Mouse (Mus musculus) heart, embryonic 11.5 days (tissue): ENCODE measurements around the gene Prmt2. TPM values are rescaled to one million over a fixed set of nuclear protein-coding genes. Genes with fewer than 3 reads are reported as not detected.

ENCODE experiments used
- ATAC-seq: fragments of 200-750 bp; cut with Nextera tagmentation; replicated peaks from 2 replicates; pipeline ENCODE4 v1.8.0; 2017; ENCODE audit warnings: moderate library complexity; ENCODE audit not compliant: insufficient number of reproducible peaks, low FRiP score, low TSS enrichment
- H3K27ac ChIP-seq: fragments of 300-500 bp; sonication (generic); 2 replicates; pipeline ENCODE4 v1.5.1; 2014; ENCODE audit warnings: mild to moderate bottlenecking, low read depth, low read length
- H3K27me3 ChIP-seq: fragments of 300-500 bp; sonication (generic); 2 replicates; pipeline ENCODE4 v1.6.1; 2014; ENCODE audit warnings: mild to moderate bottlenecking, low read length, mixed read lengths; ENCODE audit not compliant: control insufficient read depth, insufficient read depth
- H3K36me3 ChIP-seq: fragments of 300-500 bp; sonication (generic); 2 replicates; pipeline ENCODE4 v1.6.1; 2014; ENCODE audit warnings: mild to moderate bottlenecking, low read length, moderate library complexity, mixed read lengths; ENCODE audit not compliant: control insufficient read depth, insufficient read depth
- H3K4me1 ChIP-seq: fragments of 300-500 bp; sonication (generic); 2 replicates; pipeline ENCODE4 v1.6.1; 2014; ENCODE audit warnings: low read length; ENCODE audit not compliant: control insufficient read depth, insufficient read depth
- H3K4me2 ChIP-seq: fragments of 300-500 bp; sonication (generic); 2 replicates; pipeline ENCODE4 v1.6.1; 2014; ENCODE audit warnings: mild to moderate bottlenecking, moderate library complexity
- H3K4me3 ChIP-seq: fragments of 300-500 bp; sonication (generic); 2 replicates; pipeline ENCODE4 v1.5.1; 2014; ENCODE audit warnings: low read depth, low read length
- H3K9ac ChIP-seq: fragments of 300-500 bp; sonication (generic); 2 replicates; pipeline ENCODE4 v1.6.1; 2014; ENCODE audit warnings: mild to moderate bottlenecking, low read depth, low read length, moderate library complexity
- H3K9me3 ChIP-seq: fragments of 300-500 bp; sonication (generic); replicated peaks from 2 replicates; pipeline ENCODE4 v1.6.1; 2016; ENCODE audit warnings: low read length; ENCODE audit not compliant: control insufficient read depth
- WGBS: fragments of 180-500 bp; shearing (Covaris S2); extraction: QIAGEN DNeasy Blood & Tissue Kit; methylation state at CpG from one replicate; pipeline ENCODE4 v1.1.7; 2014; ENCODE audit not compliant: insufficient replicate concordance; 5-methylcytosine and 5-hydroxymethylcytosine counted together
- polyA plus RNA-seq: library from polyadenylated mRNA; unstranded; fragments of >200 nt; fragmentation: Nextera tagmentation; extraction: Ambion mirVana; gene quantifications from 2 replicates; pipeline ENCODE4 v1.2.1, GENCODE M21; 2014

The Prmt2 gene
- polyA plus RNA-seq: 62.6 and 66.3 TPM in 2 replicates

- under 1% methylated on average over 47 of the region's 47 CpGs for WGBS
- no peaks in the 10 kb centered on the region for H3K9me3 ChIP-seq
Measured at GRCm38 (mm10) chr10:76237341-76238225, at the start of gene Prmt2. Gene Prmt2, minus strand, starts transcription at chr10:76237865.

GRCm38 (mm10) chr10:76278541-76279097 is 41.0 kb upstream of the Prmt2 start:
- no peak overlapping the region for H3K4me2 ChIP-seq
- H3K4me1 ChIP-seq: no peaks in the 10 kb centered on the region
- no peak overlapping the region for H3K4me3 ChIP-seq
- no peaks in the 10 kb centered on the region for H3K27me3 ChIP-seq
- peaks cover 22% of the 10 kb centered on the region for H3K36me3 ChIP-seq
- H3K9me3 ChIP-seq: no peaks in the 10 kb centered on the region
- ATAC-seq: no peak
- no peak overlapping the region for H3K27ac ChIP-seq
- no peak overlapping the region for H3K9ac ChIP-seq
- WGBS: 59% methylated on average over 5 of the region's 5 CpGs

More at GRCm38 (mm10) chr10:76237341-76238225, at the start of gene Prmt2:
- peak within 1 kb of the TSS; percentile 69 for H3K9ac ChIP-seq
- ATAC-seq: peak; percentile 96
- H3K27ac ChIP-seq: peak within 1 kb of the TSS; percentile 73
- peaks cover 16% of the 10 kb centered on the region for H3K4me1 ChIP-seq
- H3K4me2 ChIP-seq: peak within 1 kb of the TSS; percentile 77
- no peaks in the 10 kb centered on the region for H3K27me3 ChIP-seq
- 0 out of 2 replicates have a peak, but pooled peaks cover 3% of the 10 kb centered on the region for H3K36me3 ChIP-seq
- peak within 1 kb of the TSS; percentile 62 for H3K4me3 ChIP-seq

- no peak overlapping the region for H3K4me3 ChIP-seq
- H3K27me3 ChIP-seq: no peaks in the 10 kb centered on the region
- no peak overlapping the region for H3K9ac ChIP-seq
- WGBS: 75% methylated on average over 10 of the region's 10 CpGs
- peaks cover 18% of the 10 kb centered on the region for H3K36me3 ChIP-seq
- ATAC-seq: no peak
- no peak overlapping the region for H3K4me2 ChIP-seq
- no peaks in the 10 kb centered on the region for H3K4me1 ChIP-seq
- H3K9me3 ChIP-seq: no peaks in the 10 kb centered on the region
- H3K27ac ChIP-seq: no peak overlapping the region
Measured at GRCm38 (mm10) chr10:76275256-76275655, 37.6 kb upstream of the Prmt2 start.

- ATAC-seq: no peak
- H3K9me3 ChIP-seq: no peaks in the 10 kb centered on the region
- H3K4me2 ChIP-seq: no peak overlapping the region
- no peaks in the 10 kb centered on the region for H3K27me3 ChIP-seq
- WGBS: 44% methylated on average over 8 of the region's 8 CpGs
- H3K9ac ChIP-seq: no peak overlapping the region
- H3K4me1 ChIP-seq: no peaks in the 10 kb centered on the region
- no peak overlapping the region for H3K27ac ChIP-seq
- peaks cover 14% of the 10 kb centered on the region for H3K36me3 ChIP-seq
- H3K4me3 ChIP-seq: no peak overlapping the region
Measured at GRCm38 (mm10) chr10:76271238-76271637, 33.6 kb upstream of the Prmt2 start.

- Histone ChIP-seq H3K27me3 (no peaks in the 10 kb centered on the region), H3K9me3 (no peaks in the 10 kb centered on the region), H3K4me3 (no peak overlapping the region), H3K36me3 (peaks cover 4% of the 10 kb centered on the region), H3K9ac (no peak overlapping the region), H3K4me2 (no peak overlapping the region), H3K4me1 (peaks cover 5% of the 10 kb centered on the region; the same call in 1 of the 2 replicates), H3K27ac (no peak overlapping the region)
- no peak for ATAC-seq
- 50% methylated on average over 4 of the region's 4 CpGs for WGBS
Measured at GRCm38 (mm10) chr10:76262431-76262830, 24.8 kb upstream of the Prmt2 start.

GRCm38 (mm10) chr10:76261447-76261846 is 23.8 kb upstream of the Prmt2 start:
- no peaks in the 10 kb centered on the region for H3K9me3 ChIP-seq
- H3K4me2 ChIP-seq: no peak overlapping the region
- no peak overlapping the region for H3K9ac ChIP-seq
- H3K4me3 ChIP-seq: no peak overlapping the region
- H3K27me3 ChIP-seq: no peaks in the 10 kb centered on the region
- H3K27ac ChIP-seq: no peak overlapping the region
- no peak for ATAC-seq
- H3K36me3 ChIP-seq: peaks cover 4% of the 10 kb centered on the region
- peaks cover 8% of the 10 kb centered on the region for H3K4me1 ChIP-seq
- WGBS: 62% methylated on average over 3 of the region's 3 CpGs

GRCm38 (mm10) chr10:76260358-76261059 is 22.8 kb upstream of the Prmt2 start:
- Histone ChIP-seq H3K4me3 (no peak overlapping the region), H3K4me1 (peaks cover 8% of the 10 kb centered on the region), H3K9ac (no peak overlapping the region), H3K27ac (no peak overlapping the region), H3K27me3 (no peaks in the 10 kb centered on the region), H3K9me3 (no peaks in the 10 kb centered on the region), H3K36me3 (peaks cover 4% of the 10 kb centered on the region), H3K4me2 (no peak overlapping the region)
- WGBS: 54% methylated on average over 11 of the region's 11 CpGs
- ATAC-seq: no peak

- peaks cover 4% of the 10 kb centered on the region for H3K36me3 ChIP-seq
- no peaks in the 10 kb centered on the region for H3K27me3 ChIP-seq
- 70% methylated on average over 18 of the region's 18 CpGs for WGBS
- no peak overlapping the region for H3K4me2 ChIP-seq
- no peaks in the 10 kb centered on the region for H3K9me3 ChIP-seq
- no peak overlapping the region for H3K4me3 ChIP-seq
- no peak for ATAC-seq
- H3K9ac ChIP-seq: no peak overlapping the region
- H3K4me1 ChIP-seq: peaks cover 8% of the 10 kb centered on the region
- H3K27ac ChIP-seq: no peak overlapping the region
Measured at GRCm38 (mm10) chr10:76259566-76260232, 22.0 kb upstream of the Prmt2 start.
